Mouse (Mus musculus) megakaryocyte, embryonic 14.5 days (primary cell): ENCODE data around the gene Cog1.

Experiments
- FLI1 ChIP-seq: IDR thresholded peaks from 2 replicates; pipeline ENCODE4 v1.6.1; 2012; ENCODE audit warnings: low read length, inconsistent platforms, mixed read lengths
- GATA1 ChIP-seq: IDR thresholded peaks from 3 replicates; pipeline ENCODE4 v1.6.1; 2012; ENCODE audit warnings: mixed read lengths, low read length, inconsistent platforms, borderline replicate concordance

DNA sequence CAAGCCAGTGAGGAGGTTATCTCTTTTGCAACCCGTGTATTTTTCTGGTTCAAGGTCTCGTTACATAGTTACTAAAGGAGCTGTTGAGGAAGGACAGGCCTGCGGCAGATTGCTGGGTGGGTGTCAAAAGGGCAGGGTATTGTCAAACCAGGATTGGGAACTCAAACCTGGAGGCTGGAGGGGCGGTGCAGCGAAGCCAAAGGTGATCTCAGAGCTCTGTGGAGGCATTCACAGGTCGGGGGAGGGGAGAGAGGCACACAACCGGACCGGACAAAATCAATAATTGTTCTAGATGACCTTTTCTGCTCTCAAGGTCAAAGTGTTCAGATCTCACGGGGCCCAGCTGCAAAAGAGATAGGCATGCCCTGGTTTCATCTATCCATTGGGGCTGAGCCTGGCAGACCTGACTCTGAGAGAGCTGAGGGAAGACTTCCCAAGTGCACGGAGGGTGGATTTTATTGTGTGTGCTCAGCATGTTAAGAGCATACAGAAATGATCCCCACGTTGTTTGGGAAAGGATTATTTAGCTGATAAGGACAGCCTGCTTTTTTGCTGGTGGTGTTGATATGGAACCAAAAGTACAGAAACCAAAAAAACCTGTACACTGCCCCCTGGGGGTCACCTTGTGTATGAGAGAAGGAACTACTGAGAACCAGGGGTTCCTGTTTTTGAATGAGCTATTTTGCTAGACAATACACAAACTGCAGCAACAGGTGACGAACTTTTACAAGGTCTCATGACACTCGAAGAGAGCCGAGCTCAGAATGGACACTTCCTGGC lies 31.6 kb upstream of the Cog1 start:
- TF ChIP-seq GATA1 (no peak), FLI1 (no peak)
